Mouse (Mus musculus) cerebellum, postnatal 36 days (tissue): Measurements from ENCODE around the gene Mfsd14a.

Experiments
- DNase-seq, 2 experiments: peaks; one replicate each; pipeline ENCODE4 v3.0.0; 2021 to 2022; ENCODE audit warnings: mixed read lengths in 2 of 2

Mfsd14a gene

DNA sequence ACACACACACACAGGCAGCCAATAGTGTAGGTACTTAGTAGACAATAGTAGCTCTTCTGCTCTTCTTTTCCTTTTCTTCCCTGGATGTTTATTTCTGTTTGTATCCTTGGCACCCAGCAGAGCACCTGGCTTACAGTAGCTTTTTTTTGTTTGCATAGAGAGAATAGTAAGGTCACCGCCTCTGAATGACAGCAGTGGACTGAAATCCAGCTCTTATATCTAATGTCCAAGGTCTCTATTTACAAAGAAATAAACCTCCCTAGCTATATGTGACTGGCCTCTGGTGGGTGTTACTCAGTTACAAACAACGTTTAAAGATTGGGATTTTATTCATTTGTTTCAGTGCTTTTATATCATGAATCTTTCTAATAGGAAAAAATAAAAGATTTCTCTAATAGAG lies 62.8 kb downstream of the Mfsd14a start:
- no peak for DNase-seq

DNA sequence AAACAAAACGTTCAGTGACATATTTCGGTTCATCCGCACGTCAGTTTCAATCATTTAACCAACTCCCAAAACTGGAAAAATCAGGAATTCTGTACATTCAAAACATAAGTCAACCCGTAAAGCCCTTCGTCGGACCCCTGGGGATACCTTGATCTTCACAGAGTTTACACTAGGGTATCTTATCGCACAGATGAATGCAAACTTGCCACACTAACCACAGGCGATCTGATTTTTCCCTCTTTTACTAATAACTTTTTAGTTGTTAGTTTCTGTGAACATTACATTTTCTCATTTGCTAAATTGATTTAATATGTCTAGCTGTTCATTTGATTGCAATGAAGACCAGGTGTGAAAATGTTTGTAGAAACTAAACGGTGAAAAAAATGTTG lies 66.9 kb downstream of the Mfsd14a start:
- DNase-seq = no peak

DNA sequence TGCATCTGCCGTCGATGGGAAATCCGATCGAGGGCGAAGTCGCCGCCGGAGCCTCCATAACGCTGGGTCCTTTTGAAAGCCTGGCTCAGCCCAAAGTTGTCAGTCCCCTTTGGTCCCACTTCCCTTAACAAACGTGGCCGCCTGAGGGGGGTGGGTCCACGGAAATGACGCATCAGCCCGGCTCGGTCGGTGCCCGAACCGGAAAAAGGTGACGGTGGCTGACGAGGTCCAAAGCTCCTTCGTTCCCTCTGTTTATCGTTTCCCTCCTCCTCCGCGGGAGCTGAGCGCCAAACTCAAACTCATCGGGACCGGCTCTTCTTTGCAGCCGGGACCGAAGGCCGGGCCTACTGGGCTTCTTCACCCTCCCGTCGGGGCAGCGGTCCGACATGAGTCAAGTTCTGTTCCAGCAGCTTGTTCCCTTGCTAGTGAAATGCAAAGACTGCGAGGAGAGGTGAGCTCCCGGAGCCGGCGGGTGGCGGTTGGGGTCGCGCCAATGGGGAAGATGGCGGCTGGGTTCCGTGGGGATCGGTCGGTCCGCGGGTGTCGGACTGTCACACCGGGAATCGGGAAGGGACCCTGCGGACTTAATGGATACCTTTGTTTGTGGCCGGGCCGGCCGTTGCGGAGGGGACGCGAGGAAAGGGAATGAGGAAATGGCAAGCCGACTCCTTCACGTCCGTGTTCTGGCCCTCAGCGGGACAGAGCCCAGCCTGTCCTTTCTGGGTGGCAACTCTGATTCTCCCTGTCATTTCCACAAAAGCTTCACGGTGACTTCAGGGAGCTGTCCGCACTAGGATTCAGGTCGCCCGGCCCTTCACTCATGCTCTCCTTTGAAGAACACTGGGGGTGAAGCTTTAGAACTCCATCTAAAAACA lies 67.5 kb downstream of the Mfsd14a start, which contains the start of gene Sass6:
TSS of gene Sass6 (plus strand) at position 255 of the 875 bp plus-strand sequence.
- DNase-seq = peak; percentile 99

DNA sequence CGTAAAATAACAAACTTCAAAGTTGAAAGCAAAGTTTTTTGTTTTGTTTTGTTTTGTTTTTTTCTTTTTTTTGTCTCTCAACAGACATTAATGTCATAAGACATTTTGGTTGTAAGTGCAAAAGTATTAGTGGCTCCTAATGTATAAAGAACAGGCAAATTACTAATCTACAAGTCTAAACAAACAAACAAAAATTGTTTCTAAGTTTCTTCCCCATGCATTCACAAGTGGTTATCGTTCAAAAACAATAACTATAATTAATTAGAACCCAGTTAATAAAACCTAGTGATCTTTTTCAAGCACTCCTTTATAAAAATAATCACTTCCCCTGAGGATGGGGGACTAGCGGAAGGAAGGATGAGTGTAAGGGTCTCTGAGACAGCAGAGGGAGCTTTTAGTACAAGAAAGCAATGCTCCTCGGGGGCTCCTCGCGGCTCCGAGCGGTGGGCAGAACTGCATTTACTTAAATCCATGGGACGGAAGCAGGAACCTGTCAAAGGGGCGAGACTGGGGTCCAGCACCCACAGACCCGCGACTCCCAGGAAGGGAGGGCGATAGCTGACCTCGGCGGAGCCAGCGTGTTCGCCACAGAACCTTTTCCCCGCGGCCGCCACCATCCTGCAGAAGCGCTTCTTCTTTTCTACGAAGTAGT lies 68.3 kb downstream of the Mfsd14a start:
- DNase-seq = no peak

DNA sequence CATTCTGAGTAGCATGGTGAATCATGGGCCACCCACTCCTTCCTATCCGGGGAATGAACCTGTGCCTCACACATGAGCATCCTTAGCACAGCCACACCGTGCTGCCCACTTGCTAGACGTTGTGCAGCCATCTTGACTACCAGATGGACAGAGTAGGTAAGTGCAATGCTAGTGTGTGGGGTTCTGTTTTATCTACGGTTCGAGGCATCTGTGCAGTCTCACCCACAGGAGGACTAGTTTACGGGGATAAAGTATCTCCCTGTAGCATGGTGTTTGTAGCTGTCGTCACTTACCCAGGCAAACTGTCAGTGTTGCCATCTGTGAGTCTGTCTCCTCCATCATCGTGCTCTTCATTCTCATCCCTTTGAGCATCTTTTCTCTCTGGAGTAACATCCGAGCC lies 80.3 kb downstream of the Mfsd14a start:
- DNase-seq = no peak
